Comparison of ENCODE assay signal across 7 mouse cellular contexts in genomic region chr4:34614630-34615094, GRCm38 (mm10). TPM values are rescaled to one million over a fixed set of nuclear protein-coding genes. Genes with fewer than 3 reads are reported as not detected.
DNase-seq lines count a peak whose midpoint lies in the region; ATAC-seq and TF ChIP-seq lines count a peak whose summit lies in the region.

Orc3 (minus strand) TSS chr4:34614944.
Rars2 (plus strand) TSS chr4:34614957.

- peak; percentile 89 for TF ChIP-seq POLR2A in small intestine, adult 2 months (IDR thresholded peaks at IDR 0.05; ENCODE audit: low read depth, low read length)

- no peaks in the 10 kb centered on the region for H3K9me3 ChIP-seq in intestine, postnatal 0 days (ENCODE audit: control insufficient read depth)
- H3K9me3 ChIP-seq in midbrain, embryonic 12.5 days = no peaks in the 10 kb centered on the region

- H3K4me3 ChIP-seq in intestine, postnatal 0 days (ENCODE audit: low read depth, low read length) = peak within 1 kb of the TSS; percentile 72
- H3K4me3 ChIP-seq in midbrain, embryonic 12.5 days = peak within 1 kb of the TSS; percentile 78
- H3K4me3 ChIP-seq in small intestine, adult 2 months (ENCODE audit: low read depth, low read length) = peak within 1 kb of the TSS; percentile 95

- peak within 1 kb of the TSS; percentile 64 for H3K9ac ChIP-seq in intestine, postnatal 0 days (ENCODE audit: low read depth, low read length)
- peak within 1 kb of the TSS; percentile 84 for H3K9ac ChIP-seq in midbrain, embryonic 12.5 days (replicated peaks)

- H3K27me3 ChIP-seq in intestine, postnatal 0 days (replicated peaks; ENCODE audit: control insufficient read depth, insufficient read depth, low read length) = no peaks in the 10 kb centered on the region
- no peaks in the 10 kb centered on the region for H3K27me3 ChIP-seq in midbrain, embryonic 12.5 days
- no peaks in the 10 kb centered on the region for H3K27me3 ChIP-seq in small intestine, adult 2 months (ENCODE audit: control insufficient read depth, insufficient read depth, low read length)

- peak within 1 kb of the TSS; percentile 58 for H3K27ac ChIP-seq in intestine, postnatal 0 days (ENCODE audit: low read depth, low read length)
- peak within 1 kb of the TSS; percentile 75 for H3K27ac ChIP-seq in midbrain, embryonic 12.5 days (replicated peaks)
- H3K27ac ChIP-seq in small intestine, adult 2 months (ENCODE audit: insufficient read depth, low read depth, low read length) = peak within 1 kb of the TSS; percentile 84

- ATAC-seq in intestine, postnatal 0 days = peak; percentile 99
- ATAC-seq in midbrain, embryonic 12.5 days (ENCODE audit: low FRiP score, low read depth) = peak; percentile 99

- peaks cover 7% of the 10 kb centered on the region for H3K4me1 ChIP-seq in intestine, postnatal 0 days (replicated peaks; ENCODE audit: control insufficient read depth, insufficient read depth, low read length)
- H3K4me1 ChIP-seq in midbrain, embryonic 12.5 days = peaks cover 23% of the 10 kb centered on the region
- peaks cover 4% of the 10 kb centered on the region for H3K4me1 ChIP-seq in small intestine, adult 2 months (ENCODE audit: control insufficient read depth, insufficient read depth, insufficient read length, low read length)

- H3K4me2 ChIP-seq in intestine, postnatal 0 days (replicated peaks; ENCODE audit: low read depth) = peak within 1 kb of the TSS; percentile 79
- peak within 1 kb of the TSS; percentile 95 for H3K4me2 ChIP-seq in midbrain, embryonic 12.5 days (replicated peaks)

- peak; percentile 89 for DNase-seq in adrenal gland, adult 8-10 months
- peak; percentile 89 for DNase-seq in embryo, embryonic 9.5 days (ENCODE audit: extremely low spot score)
- DNase-seq in gonadal fat pad, adult 2 months (ENCODE audit: low read depth) = peak; percentile 41
- DNase-seq in left cerebral cortex, postnatal 4 days = peak; percentile 91

- intact Hi-C loops in left cerebral cortex, postnatal 4 days (cut with DNase I) = loop anchor here (5.0 kb wide), 1 partner anchor 42 kb away; no protein-coding TSS in a partner anchor

- WGBS in intestine, postnatal 0 days = under 1% methylated on average over 42 of the region's 42 CpGs
- WGBS in midbrain, embryonic 12.5 days = under 1% methylated on average over 42 of the region's 42 CpGs
- WGBS in small intestine, adult 2 months = under 1% methylated on average over 42 of the region's 42 CpGs

- peak; percentile 52 for TF ChIP-seq CTCF in intestine, postnatal 0 days (IDR thresholded peaks at IDR 0.05; ENCODE audit: low read depth)
- TF ChIP-seq CTCF in small intestine, adult 2 months (IDR thresholded peaks at IDR 0.05; ENCODE audit: extremely low read depth, insufficient read length, insufficient replicate concordance, low read depth, low read length) = no peak

- peaks cover 2% of the 10 kb centered on the region; the same call in 1 of the 2 replicates for H3K36me3 ChIP-seq in intestine, postnatal 0 days (ENCODE audit: control insufficient read depth, insufficient read depth)
- H3K36me3 ChIP-seq in midbrain, embryonic 12.5 days = 0 out of 2 replicates have a peak, but pooled peaks cover 2% of the 10 kb centered on the region
- H3K36me3 ChIP-seq in small intestine, adult 2 months (ENCODE audit: control insufficient read depth, insufficient read depth, low read length) = peaks cover under 1% of the 10 kb centered on the region; the same call in 1 of the 2 replicates

RNA-seq across cellular contexts. Expression of gene Orc3, which starts in this region (rescaled TPM):
- 10 to 100 TPM; 58.4 to 78.6 (median 70.1) TPM for total RNA-seq in adrenal gland, adult 8-10 months (2022)
- polyA plus RNA-seq in gonadal fat pad, adult 2 months (2012; rRNA removed) = 17.5 and 20.8 TPM in 2 replicates
- 28.3 and 30.5 TPM in 2 replicates for polyA plus RNA-seq in intestine, postnatal 0 days (2015; fragmentation: Nextera tagmentation; extraction: Ambion mirVana)
- total RNA-seq in left cerebral cortex, postnatal 4 days (2021) = 10 to 100 TPM; 64.9 to 68.4 TPM
- 110 and 114 TPM in 2 replicates for polyA plus RNA-seq in midbrain, embryonic 12.5 days (2016; fragmentation: Nextera tagmentation; extraction: Ambion mirVana)
- polyA plus RNA-seq in small intestine, adult 2 months (2012; rRNA removed) = 1.9 and 3.4 TPM in 2 replicates

RNA-seq across cellular contexts. Expression of gene Rars2, which starts in this region (rescaled TPM):
- total RNA-seq in adrenal gland, adult 8-10 months (2022) = 10 to 100 TPM; 29.7 to 38.4 (median 35.2) TPM
- polyA plus RNA-seq in gonadal fat pad, adult 2 months (2012; rRNA removed) = 12.1 and 14.5 TPM in 2 replicates
- 27.4 and 31.1 TPM in 2 replicates for polyA plus RNA-seq in intestine, postnatal 0 days (2015; fragmentation: Nextera tagmentation; extraction: Ambion mirVana)
- total RNA-seq in left cerebral cortex, postnatal 4 days (2021) = 10 to 100 TPM; 28.2 TPM
- 72.9 and 76.7 TPM in 2 replicates for polyA plus RNA-seq in midbrain, embryonic 12.5 days (2016; fragmentation: Nextera tagmentation; extraction: Ambion mirVana)
- 3.0 and 5.6 TPM in 2 replicates for polyA plus RNA-seq in small intestine, adult 2 months (2012; rRNA removed)

Comparison
In these comparisons a context has a peak if more than half of its experiments do, and no peak if none do; other contexts are left out.
1. Peak in every context shown above with its lines: DNase-seq, ATAC-seq, H3K4me3 ChIP-seq and H3K27ac ChIP-seq.
2. DNase-seq: peak in every context shown above with its lines; median percentile 91 in left cerebral cortex, postnatal 4 days; 89 in adrenal gland, adult 8-10 months; 89 in embryo, embryonic 9.5 days; 41 in gonadal fat pad, adult 2 months.